Mouse (Mus musculus): ENCODE measurements around the gene Clcn5.

DNA sequence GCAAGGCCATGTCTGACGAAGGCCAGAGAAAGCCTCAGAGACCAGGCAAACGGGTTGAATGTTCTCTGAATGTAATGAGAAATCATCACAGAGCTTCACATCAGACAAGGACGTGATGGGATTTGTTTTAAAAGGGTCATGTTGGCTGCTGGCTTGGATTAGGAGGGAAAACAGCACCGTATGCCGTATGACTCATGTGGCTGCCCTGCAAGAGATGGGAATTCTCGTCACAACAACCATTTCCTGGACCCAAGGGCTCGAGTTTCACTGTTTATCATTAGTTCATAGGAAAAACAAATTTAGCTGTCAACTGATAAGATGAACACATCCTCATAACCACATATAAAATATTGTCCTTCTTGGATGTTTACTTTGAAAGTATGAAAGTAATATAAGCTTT, 173.0 kb downstream of the Clcn5 start:
- TF ChIP-seq CTCF (conservative IDR thresholded peaks at IDR 0.05 in 1 of 2, IDR thresholded peaks at IDR 0.05 in 1 of 2; ENCODE audit: low read depth in 2 of 2, low read length in 2 of 2) (no peak), POLR2A (IDR thresholded peaks at IDR 0.05; ENCODE audit: low read depth, low read length) (no peak), EP300 (IDR thresholded peaks at IDR 0.05; ENCODE audit: low read length) (no peak), ELF1 (IDR thresholded peaks at IDR 0.05; ENCODE audit: low read depth, low read length) (no peak), ETS1 (conservative IDR thresholded peaks at IDR 0.05; ENCODE audit: low read depth, low read length) (no peak), UBTF (IDR thresholded peaks at IDR 0.05; ENCODE audit: low read depth, low read length) (no peak), MAFK (IDR thresholded peaks at IDR 0.05; ENCODE audit: insufficient replicate concordance, low read length) (no peak), TBP (conservative IDR thresholded peaks at IDR 0.05; ENCODE audit: low read depth, low read length) (no peak), RCOR1 (conservative IDR thresholded peaks at IDR 0.05; ENCODE audit: low read depth, low read length) (no peak), MEF2A (IDR thresholded peaks at IDR 0.05; ENCODE audit: borderline replicate concordance, low read depth, low read length) (no peak)

Measured in CH12.LX (cell line).